Mouse (Mus musculus) lung, embryonic 15.5 days (tissue): ENCODE data around the gene Olfr513. TPM values are rescaled to one million over a fixed set of nuclear protein-coding genes. Genes with fewer than 3 reads are reported as not detected.

Source experiments
- ATAC-seq: fragments of 200-750 bp; cut with Nextera tagmentation; 2 replicates; pipeline ENCODE4 v1.8.0; 2017; ENCODE audit warnings: moderate number of reproducible peaks, borderline replicate concordance; ENCODE audit not compliant: low FRiP score, low TSS enrichment; ENCODE audit errors: extremely low read depth
- H3K27ac ChIP-seq: fragments of 300-500 bp; sonication (generic); 2 replicates; pipeline ENCODE4 v1.5.1; 2015; ENCODE audit warnings: moderate library complexity, mild to moderate bottlenecking, inconsistent platforms
- H3K27me3 ChIP-seq: fragments of 300-500 bp; sonication (generic); 2 replicates; pipeline ENCODE4 v1.6.1; 2015; ENCODE audit warnings: inconsistent platforms
- H3K36me3 ChIP-seq: fragments of 300-500 bp; sonication (generic); 2 replicates; pipeline ENCODE4 v1.6.1; 2015; ENCODE audit warnings: inconsistent platforms
- H3K4me1 ChIP-seq: fragments of 300-500 bp; sonication (generic); 2 replicates; pipeline ENCODE4 v1.6.1; 2015; ENCODE audit warnings: inconsistent platforms
- H3K4me2 ChIP-seq: fragments of 300-500 bp; sonication (generic); 2 replicates; pipeline ENCODE4 v1.6.1; 2015; ENCODE audit warnings: inconsistent platforms, mild to moderate bottlenecking, moderate library complexity
- H3K4me3 ChIP-seq: fragments of 300-500 bp; sonication (generic); 2 replicates; pipeline ENCODE4 v1.5.1; 2015; ENCODE audit warnings: mild to moderate bottlenecking, inconsistent platforms
- H3K9ac ChIP-seq: fragments of 300-500 bp; sonication (generic); 2 replicates; pipeline ENCODE4 v1.6.1; 2015; ENCODE audit warnings: inconsistent platforms
- H3K9me3 ChIP-seq: fragments of 300-500 bp; sonication (generic); 2 replicates; pipeline ENCODE4 v1.6.1; 2016; ENCODE audit warnings: inconsistent platforms
- WGBS: fragments of 180-500 bp; shearing (Covaris S2); methylation state at CpG from one replicate; pipeline ENCODE4 v1.1.7; 2015; 5-methylcytosine and 5-hydroxymethylcytosine counted together
- polyA plus RNA-seq: library from polyadenylated mRNA; unstranded; fragments of >200 nt; fragmentation: Nextera tagmentation; extraction: Ambion mirVana; gene quantifications from 2 replicates; pipeline ENCODE4 v1.2.1, GENCODE M21; 2015

Gene Olfr513
- not detected in 2 replicates for polyA plus RNA-seq

DNA sequence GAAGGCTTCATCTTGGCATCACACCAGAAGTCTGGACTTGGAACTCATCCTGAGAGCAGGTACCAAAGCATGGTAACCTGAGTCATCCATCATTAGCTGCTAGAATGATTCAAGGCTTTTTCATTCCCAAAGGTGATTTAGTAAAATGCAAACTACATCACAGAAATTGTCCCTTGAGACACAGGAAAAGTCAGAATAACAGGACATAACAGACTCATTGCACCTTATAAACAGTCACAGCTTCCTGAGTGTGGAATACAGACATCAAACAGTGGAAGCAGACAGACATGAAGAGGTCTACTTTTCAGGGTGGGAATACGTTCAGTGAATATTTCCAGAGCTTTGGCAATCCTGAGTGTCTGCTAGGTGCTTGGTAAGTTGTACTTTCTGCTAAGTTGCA, at the start of gene Olfr513:
Olfr513 (plus strand) TSS at position 301 of the 400 bp plus-strand sequence.
- no peaks in the 10 kb centered on the region for H3K27me3 ChIP-seq
- 46% methylated on average over 1 of the region's 1 CpGs for WGBS
- no peak for ATAC-seq

GRCm38 (mm10) chr7:108713020-108713419, 37.8 kb upstream of the Olfr513 start, which contains the start of gene Olfr512:
TSS of gene Olfr512 (plus strand) at chr7:108713320.
- Histone ChIP-seq H3K27me3 (no peaks in the 10 kb centered on the region), H3K4me2 (no peak within 1 kb of the TSS), H3K4me3 (no peak within 1 kb of the TSS), H3K4me1 (no peaks in the 10 kb centered on the region), H3K9ac (no peak within 1 kb of the TSS), H3K36me3 (no peaks in the 10 kb centered on the region), H3K27ac (no peak within 1 kb of the TSS), H3K9me3 (no peaks in the 10 kb centered on the region)
- no peak for ATAC-seq

More for the DNA sequence above, at the start of gene Olfr513:
- Histone ChIP-seq H3K4me2 (no peak within 1 kb of the TSS), H3K4me3 (no peak within 1 kb of the TSS), H3K9me3 (no peaks in the 10 kb centered on the region), H3K36me3 (no peaks in the 10 kb centered on the region), H3K27ac (no peak within 1 kb of the TSS), H3K9ac (no peak within 1 kb of the TSS), H3K4me1 (no peaks in the 10 kb centered on the region)

- Histone ChIP-seq H3K27ac (no peak overlapping the region), H3K4me2 (no peak overlapping the region), H3K4me3 (no peak overlapping the region), H3K27me3 (no peaks in the 10 kb centered on the region), H3K9ac (no peak overlapping the region), H3K9me3 (no peaks in the 10 kb centered on the region), H3K4me1 (no peaks in the 10 kb centered on the region), H3K36me3 (no peaks in the 10 kb centered on the region)
- WGBS = 36% methylated on average over 3 of the region's 3 CpGs
- no peak for ATAC-seq
Observed at GRCm38 (mm10) chr7:108760411-108760810, 9.6 kb downstream of the Olfr513 start.

- Histone ChIP-seq H3K4me1 (no peaks in the 10 kb centered on the region), H3K9me3 (no peaks in the 10 kb centered on the region), H3K4me3 (no peak overlapping the region), H3K36me3 (no peaks in the 10 kb centered on the region), H3K27me3 (no peaks in the 10 kb centered on the region), H3K27ac (no peak overlapping the region), H3K4me2 (no peak overlapping the region), H3K9ac (no peak overlapping the region)
- WGBS = 41% methylated on average over 1 of the region's 1 CpGs
- ATAC-seq = no peak
Observed at GRCm38 (mm10) chr7:108797205-108797933, 46.6 kb downstream of the Olfr513 start.

Other genes with a start within 250 kb of the Olfr513 start
- gene Olfr502, start 225.9 kb upstream of the Olfr513 start, polyA plus RNA-seq = not detected in 2 replicates
- gene Olfr503, start 206.4 kb upstream of the Olfr513 start, polyA plus RNA-seq = not detected in 2 replicates
- gene Olfr504, start 185.2 kb upstream of the Olfr513 start, polyA plus RNA-seq = not detected in 2 replicates
- gene Olfr506, start 140.2 kb upstream of the Olfr513 start, polyA plus RNA-seq = not detected in 2 replicates
- not detected in 2 replicates for gene Olfr507, start 129.2 kb upstream of the Olfr513 start, polyA plus RNA-seq
- not detected in 2 replicates for gene Olfr508, start 121.0 kb upstream of the Olfr513 start, polyA plus RNA-seq
- not detected in 2 replicates for gene Olfr509, start 99.1 kb upstream of the Olfr513 start, polyA plus RNA-seq
- not detected in 2 replicates for gene Olfr510, start 84.6 kb upstream of the Olfr513 start, polyA plus RNA-seq
- gene Olfr512, start 37.7 kb upstream of the Olfr513 start, polyA plus RNA-seq = not detected in 2 replicates
- not detected in 2 replicates for gene Olfr514, start 75.0 kb downstream of the Olfr513 start, polyA plus RNA-seq
- not detected in 2 replicates for gene Olfr516, start 99.6 kb downstream of the Olfr513 start, polyA plus RNA-seq
- not detected in 2 replicates for gene Olfr517, start 121.4 kb downstream of the Olfr513 start, polyA plus RNA-seq
- gene Olfr518, start 134.0 kb downstream of the Olfr513 start, polyA plus RNA-seq = not detected in 2 replicates
- not detected in 2 replicates for gene Olfr519, start 143.4 kb downstream of the Olfr513 start, polyA plus RNA-seq
- 0.73 and 1.00 TPM in 2 replicates for gene Nlrp10, start 179.2 kb downstream of the Olfr513 start, polyA plus RNA-seq
- gene Eif3f, start 183.4 kb downstream of the Olfr513 start, polyA plus RNA-seq = 86.6 and 87.6 TPM in 2 replicates
- 1.5 and 1.8 TPM in 2 replicates for gene Tub, start 199.4 kb downstream of the Olfr513 start, polyA plus RNA-seq